Mouse (Mus musculus) neural tube, embryonic 14.5 days (tissue): Measurements from ENCODE around the gene Igfbp2. TPM values are rescaled to one million over a fixed set of nuclear protein-coding genes. Genes with fewer than 3 reads are reported as not detected.

Experiments
- ATAC-seq: fragments of 200-750 bp; cut with Nextera tagmentation; 2 replicates; pipeline ENCODE4 v1.8.0; 2017; ENCODE audit warnings: low read depth, mild to moderate bottlenecking, moderate TSS enrichment, moderate library complexity
- H3K27ac ChIP-seq: fragments of 300-500 bp; sonication (generic); 2 replicates; pipeline ENCODE4 v1.5.1; 2014; ENCODE audit warnings: low read depth, mild to moderate bottlenecking, control low read depth, low read length, moderate library complexity, mixed read lengths
- H3K27me3 ChIP-seq: fragments of 300-500 bp; sonication (generic); 2 replicates; pipeline ENCODE4 v1.6.1; 2014; ENCODE audit warnings: low read length; ENCODE audit not compliant: control insufficient read depth, insufficient read depth
- H3K36me3 ChIP-seq: fragments of 300-500 bp; sonication (generic); 2 replicates; pipeline ENCODE4 v1.6.1; 2014; ENCODE audit warnings: low read length, mixed read lengths; ENCODE audit not compliant: control insufficient read depth, insufficient read depth
- H3K4me1 ChIP-seq: fragments of 300-500 bp; sonication (generic); 2 replicates; pipeline ENCODE4 v1.6.1; 2014; ENCODE audit warnings: low read length; ENCODE audit not compliant: control insufficient read depth, insufficient read depth
- H3K4me2 ChIP-seq: fragments of 300-500 bp; sonication (generic); 2 replicates; pipeline ENCODE4 v1.6.1; 2014; ENCODE audit warnings: mild to moderate bottlenecking, low read depth, low read length, control low read depth
- H3K4me3 ChIP-seq: fragments of 300-500 bp; sonication (generic); 2 replicates; pipeline ENCODE4 v1.5.1; 2014; ENCODE audit warnings: low read depth, low read length, control low read depth, mixed read lengths
- H3K9ac ChIP-seq: fragments of 300-500 bp; sonication (generic); replicated peaks from 2 replicates; pipeline ENCODE4 v1.6.1; 2014; ENCODE audit warnings: low read depth, mild to moderate bottlenecking, control low read depth, low read length, mixed read lengths
- H3K9me3 ChIP-seq: fragments of 300-500 bp; sonication (generic); 2 replicates; pipeline ENCODE4 v1.6.1; 2016; ENCODE audit warnings: low read length; ENCODE audit not compliant: control insufficient read depth
- whole genome bisulfite sequencing: fragments of 180-500 bp; shearing (Covaris S2); extraction: QIAGEN DNeasy Blood & Tissue Kit; methylation state at CpG from one replicate; pipeline ENCODE4 v1.1.7; 2014; 5-methylcytosine and 5-hydroxymethylcytosine counted together
- polyA plus RNA-seq: library from polyadenylated mRNA; unstranded; fragments of >200 nt; fragmentation: Nextera tagmentation; extraction: Ambion mirVana; gene quantifications from 2 replicates; pipeline ENCODE4 v1.2.1, GENCODE M21; 2014

Gene Igfbp2
- polyA plus RNA-seq, 1 experiment from 2014 or later, result 163 TPM

DNA sequence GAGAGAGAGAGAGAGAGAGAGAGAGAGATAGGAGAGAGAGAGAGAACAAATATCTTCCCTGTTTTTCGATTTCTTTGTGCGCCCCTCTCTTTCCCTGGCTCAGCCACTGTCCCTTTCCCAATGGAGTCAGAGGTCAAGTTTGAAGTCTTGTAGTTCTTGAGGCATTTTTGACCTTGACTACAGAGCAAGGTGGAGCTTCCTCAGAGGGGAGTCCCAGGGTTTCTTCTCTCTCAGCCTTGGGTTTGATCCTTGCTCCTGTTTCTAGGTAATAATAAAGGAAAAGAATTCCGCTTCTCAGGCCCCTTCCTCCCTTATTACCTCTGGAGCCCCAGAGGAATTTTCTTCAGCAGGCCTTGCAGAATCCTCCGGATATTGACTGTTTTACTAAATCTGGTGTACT, 1.6 kb downstream of the Igfbp2 start:
- Histone ChIP-seq H3K27ac (peak overlapping the region; percentile 80; the same call in 1 of the 2 replicates), H3K4me1 (peaks cover 22% of the 10 kb centered on the region), H3K9ac (peak overlapping the region; percentile 79; the same call in 1 of the 2 replicates), H3K4me3 (peak overlapping the region; percentile 74), H3K27me3 (no peaks in the 10 kb centered on the region), H3K9me3 (no peaks in the 10 kb centered on the region), H3K36me3 (no peaks in the 10 kb centered on the region), H3K4me2 (peak overlapping the region; percentile 84)
- ATAC-seq, result no peak
- WGBS, result 4% methylated on average over 4 of the region's 4 CpGs

DNA sequence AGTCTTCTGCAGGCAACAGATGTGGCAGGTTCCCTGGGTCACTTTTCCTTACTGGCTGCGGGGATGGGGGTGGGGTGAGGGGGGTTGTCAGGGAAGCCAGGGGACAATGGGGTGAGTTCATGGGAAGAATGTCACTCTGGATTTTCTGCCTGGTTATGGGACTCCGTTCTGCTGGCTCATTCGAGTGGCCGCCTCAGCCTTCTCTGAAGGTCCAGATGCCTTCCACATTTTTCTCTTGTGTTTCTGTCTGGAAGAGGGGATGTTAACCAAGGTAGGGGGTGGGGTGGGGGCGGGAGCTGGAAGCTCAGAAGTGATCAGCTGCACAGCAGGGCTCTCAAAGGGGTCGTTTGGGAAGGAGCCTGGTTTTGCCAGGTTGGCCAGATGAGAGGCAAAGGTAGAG, 2.1 kb downstream of the Igfbp2 start:
- WGBS, result 2% methylated on average over 6 of the region's 6 CpGs
- H3K27ac ChIP-seq, result peak overlapping the region; percentile 80
- peak overlapping the region; percentile 84 for H3K4me2 ChIP-seq
- H3K27me3 ChIP-seq, result no peaks in the 10 kb centered on the region
- H3K9ac ChIP-seq, result peak overlapping the region; percentile 79; the same call in 1 of the 2 replicates
- no peak for ATAC-seq
- peak overlapping the region; percentile 74 for H3K4me3 ChIP-seq
- H3K9me3 ChIP-seq, result no peaks in the 10 kb centered on the region
- H3K36me3 ChIP-seq, result no peaks in the 10 kb centered on the region
- H3K4me1 ChIP-seq, result peaks cover 22% of the 10 kb centered on the region

DNA sequence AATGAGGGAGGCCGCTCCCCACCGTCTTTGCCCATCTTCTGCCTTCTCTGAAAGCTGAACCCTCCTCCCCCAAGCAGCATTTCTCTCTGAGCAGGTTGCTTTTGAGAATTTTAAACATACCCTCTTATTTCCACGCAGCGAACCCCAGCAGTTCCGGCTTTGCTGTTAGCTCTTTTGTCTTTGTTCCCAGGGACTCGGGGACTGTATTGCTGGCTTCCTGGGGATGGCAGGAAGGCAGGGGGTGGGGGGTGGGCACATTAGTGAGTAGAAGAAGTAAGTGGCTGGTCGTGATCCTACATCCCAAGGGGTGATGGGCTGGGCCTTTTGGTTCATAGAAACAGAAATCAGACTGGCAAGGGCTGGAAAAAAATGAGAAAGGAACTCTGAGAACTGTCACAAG, 2.6 kb downstream of the Igfbp2 start:
- H3K4me2 ChIP-seq, result peak overlapping the region; percentile 84
- peak overlapping the region; percentile 47 for H3K9ac ChIP-seq
- ATAC-seq, result no peak
- H3K9me3 ChIP-seq, result no peaks in the 10 kb centered on the region
- 2% methylated on average over 7 of the region's 7 CpGs for WGBS
- no peaks in the 10 kb centered on the region for H3K27me3 ChIP-seq
- no peaks in the 10 kb centered on the region for H3K36me3 ChIP-seq
- peak overlapping the region; percentile 74 for H3K4me3 ChIP-seq
- H3K4me1 ChIP-seq, result peaks cover 22% of the 10 kb centered on the region
- peak overlapping the region; percentile 80 for H3K27ac ChIP-seq

DNA sequence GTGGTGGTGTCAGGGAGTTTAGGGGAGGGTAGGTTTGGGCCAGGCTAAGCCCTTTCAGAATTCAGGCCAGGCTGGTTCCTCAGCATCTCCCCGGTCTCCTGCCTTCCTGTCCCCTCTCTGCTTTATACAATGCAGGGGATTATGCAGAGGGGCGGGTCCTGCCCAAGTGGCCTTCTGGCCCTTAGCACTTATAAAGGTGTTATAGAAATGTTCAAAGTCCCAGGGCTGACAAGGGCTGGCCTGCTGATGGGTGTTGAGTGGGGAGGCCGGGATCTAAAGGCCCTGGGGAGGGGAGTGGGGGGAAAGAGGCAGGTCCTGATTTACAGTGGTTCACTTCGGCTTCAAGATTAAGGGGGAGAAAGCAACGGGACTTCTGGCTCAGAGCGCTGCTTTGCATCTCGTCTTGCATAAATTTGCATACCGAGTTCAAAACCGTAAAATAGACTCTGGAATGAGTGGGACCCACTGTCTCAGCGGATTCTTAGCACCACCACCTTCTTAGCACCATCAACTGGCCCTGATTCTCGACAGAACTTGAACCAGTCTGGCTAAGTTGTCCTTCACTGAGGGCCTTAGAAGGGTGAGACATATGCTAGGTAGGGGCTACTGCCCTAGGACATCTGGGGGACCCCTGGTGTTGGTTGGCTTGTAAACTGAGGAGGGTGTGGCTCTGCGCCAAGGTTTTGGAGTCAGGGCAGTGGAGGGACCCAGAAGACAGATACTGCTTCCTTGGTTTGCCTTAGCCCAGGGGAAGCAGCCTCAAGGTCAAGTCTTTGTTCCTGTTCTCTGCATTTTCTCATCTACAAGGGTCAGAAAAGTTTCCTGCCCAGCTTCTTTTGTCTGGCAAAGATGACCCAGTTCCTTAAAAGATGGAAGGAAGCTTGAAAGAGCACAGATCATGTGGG, 3.4 kb downstream of the Igfbp2 start:
- Histone ChIP-seq H3K4me3 (peak overlapping the region; percentile 74), H3K4me1 (peaks cover 29% of the 10 kb centered on the region), H3K9ac (peak overlapping the region; percentile 47), H3K27ac (peak overlapping the region; percentile 80), H3K4me2 (peak overlapping the region; percentile 84), H3K27me3 (no peaks in the 10 kb centered on the region), H3K36me3 (no peaks in the 10 kb centered on the region), H3K9me3 (no peaks in the 10 kb centered on the region)
- ATAC-seq, result peak; percentile 10; the same call in 1 of the 2 replicates
- 10% methylated on average over 12 of the region's 12 CpGs for WGBS

DNA sequence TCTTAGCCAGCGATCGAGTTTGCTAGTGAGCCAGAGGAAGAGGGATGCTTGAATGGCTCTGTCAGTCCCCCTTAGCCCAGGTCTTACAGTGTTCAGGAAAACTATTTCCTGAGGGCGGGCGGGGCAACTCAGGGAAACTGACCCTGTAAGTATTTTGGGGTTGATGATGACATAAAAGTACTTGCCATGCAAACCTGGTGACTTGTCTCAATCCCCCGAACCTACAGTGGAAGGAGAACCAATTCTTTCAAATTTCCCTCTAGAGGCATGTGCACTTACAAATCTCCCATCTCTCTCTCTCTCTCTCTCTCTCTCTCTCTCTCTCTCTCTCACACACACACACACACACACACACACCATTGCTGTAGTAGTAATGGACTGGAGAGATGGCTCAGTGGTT, 4.5 kb downstream of the Igfbp2 start:
- Histone ChIP-seq H3K9ac (no peak overlapping the region), H3K27me3 (no peaks in the 10 kb centered on the region), H3K9me3 (no peaks in the 10 kb centered on the region), H3K27ac (no peak overlapping the region), H3K4me2 (no peak overlapping the region), H3K4me3 (no peak overlapping the region), H3K4me1 (peaks cover 33% of the 10 kb centered on the region), H3K36me3 (no peaks in the 10 kb centered on the region)
- WGBS, result 94% methylated on average over 5 of the region's 5 CpGs
- no peak for ATAC-seq

DNA sequence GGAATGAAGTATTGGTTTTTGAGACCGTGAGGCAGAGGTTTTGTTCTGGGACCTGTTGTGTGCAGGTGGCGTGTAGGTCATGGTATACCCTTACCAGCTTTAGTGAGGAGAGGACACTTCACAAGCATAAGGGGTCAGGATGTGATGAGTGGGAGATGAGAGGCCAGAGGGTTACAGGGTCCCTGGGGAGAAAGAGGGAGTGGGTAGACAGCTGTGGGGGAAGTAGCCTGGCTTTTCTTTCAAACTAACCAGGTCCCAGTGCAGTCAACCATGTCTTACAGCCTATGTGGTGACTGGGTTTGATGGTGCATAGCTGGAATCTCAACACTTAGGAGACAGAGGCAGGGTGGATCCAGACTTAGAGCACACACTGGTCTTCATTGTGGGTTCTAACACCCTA, 6.2 kb downstream of the Igfbp2 start:
- H3K4me3 ChIP-seq, result no peak overlapping the region
- no peak overlapping the region for H3K4me2 ChIP-seq
- no peak for ATAC-seq
- no peak overlapping the region for H3K9ac ChIP-seq
- WGBS, result 91% methylated on average over 2 of the region's 2 CpGs
- H3K4me1 ChIP-seq, result peaks cover 33% of the 10 kb centered on the region
- H3K27me3 ChIP-seq, result no peaks in the 10 kb centered on the region
- no peaks in the 10 kb centered on the region for H3K36me3 ChIP-seq
- H3K9me3 ChIP-seq, result no peaks in the 10 kb centered on the region
- no peak overlapping the region for H3K27ac ChIP-seq

DNA sequence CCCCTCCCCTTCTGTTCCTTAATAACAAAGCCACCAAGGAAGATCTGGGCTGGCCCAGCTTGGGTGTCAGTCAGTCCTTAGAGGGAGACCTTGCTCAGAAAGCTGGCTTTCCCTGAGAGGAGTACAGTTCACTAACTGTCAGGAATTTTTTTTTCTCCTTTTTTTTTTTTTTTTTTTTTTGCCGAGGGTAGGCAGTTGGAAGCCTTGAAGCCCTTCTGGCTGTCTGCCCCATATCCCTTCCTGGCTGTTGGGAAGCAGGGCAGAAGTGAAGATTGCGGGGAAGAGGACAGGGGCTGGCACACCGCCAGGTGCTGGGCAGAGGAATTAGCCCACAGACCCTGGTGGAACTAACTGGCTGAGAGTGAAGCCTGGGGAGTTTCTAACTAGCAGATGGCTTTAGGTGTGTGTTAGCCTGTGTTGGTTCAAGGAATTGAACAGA, 8.4 kb downstream of the Igfbp2 start:
- Histone ChIP-seq H3K27me3 (no peaks in the 10 kb centered on the region), H3K9ac (no peak overlapping the region), H3K36me3 (0 out of 2 replicates have a peak, but pooled peaks cover 5% of the 10 kb centered on the region), H3K4me3 (no peak overlapping the region), H3K4me1 (peaks cover 17% of the 10 kb centered on the region), H3K9me3 (no peaks in the 10 kb centered on the region), H3K27ac (no peak overlapping the region), H3K4me2 (no peak overlapping the region)
- peak; percentile 47; the same call in 1 of the 2 replicates for ATAC-seq
- WGBS, result 32% methylated on average over 3 of the region's 3 CpGs

DNA sequence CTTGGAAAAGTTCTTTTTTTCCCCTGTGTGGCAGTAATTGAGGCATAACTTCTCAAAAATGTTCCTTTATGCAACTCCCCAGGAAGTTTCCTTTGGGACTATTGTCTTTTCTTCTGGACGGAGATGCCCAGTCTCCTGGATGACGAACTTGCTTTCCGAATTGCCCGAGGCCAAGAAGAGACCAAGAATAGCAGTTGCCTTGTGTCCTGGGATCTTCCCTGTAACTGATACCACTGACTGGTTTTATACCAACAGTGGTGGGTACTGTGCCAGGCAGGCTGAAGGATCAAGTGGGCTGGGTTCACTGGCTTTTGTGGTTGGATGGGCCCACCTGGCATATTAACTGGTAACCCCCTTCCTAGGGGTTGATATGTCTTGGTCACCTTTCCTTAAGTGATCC, 9.3 kb downstream of the Igfbp2 start:
- no peak for ATAC-seq
- H3K27ac ChIP-seq, result no peak overlapping the region
- H3K4me1 ChIP-seq, result peaks cover 12% of the 10 kb centered on the region; the same call in 1 of the 2 replicates
- 68% methylated on average over 4 of the region's 4 CpGs for WGBS
- H3K36me3 ChIP-seq, result 0 out of 2 replicates have a peak, but pooled peaks cover 5% of the 10 kb centered on the region
- no peak overlapping the region for H3K4me2 ChIP-seq
- no peak overlapping the region for H3K9ac ChIP-seq
- no peak overlapping the region for H3K4me3 ChIP-seq
- H3K27me3 ChIP-seq, result no peaks in the 10 kb centered on the region
- H3K9me3 ChIP-seq, result no peaks in the 10 kb centered on the region

DNA sequence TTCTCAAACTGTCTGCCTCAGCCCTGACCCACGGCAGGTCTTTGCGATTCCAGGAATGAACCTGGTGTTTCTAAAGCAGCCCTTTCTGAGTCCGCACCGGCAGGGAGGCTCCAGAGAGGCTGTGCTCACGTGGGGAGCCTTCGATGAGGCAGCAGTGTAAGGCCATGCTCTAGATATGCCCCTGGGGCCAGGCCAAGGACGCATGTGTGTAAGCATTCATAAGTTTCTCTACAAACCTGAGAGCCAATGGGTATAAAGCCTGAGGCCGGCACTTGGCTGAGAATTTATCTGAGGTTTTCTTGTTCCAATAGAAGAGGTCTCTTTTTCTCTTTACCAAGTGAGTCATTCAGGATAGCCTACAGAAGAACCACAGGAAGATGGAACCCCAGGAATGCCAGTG, 15.1 kb downstream of the Igfbp2 start:
- H3K27ac ChIP-seq, result no peak overlapping the region
- 0 out of 2 replicates have a peak, but pooled peaks cover 5% of the 10 kb centered on the region for H3K36me3 ChIP-seq
- H3K9ac ChIP-seq, result no peak overlapping the region
- H3K4me2 ChIP-seq, result no peak overlapping the region
- no peaks in the 10 kb centered on the region for H3K9me3 ChIP-seq
- 80% methylated on average over 8 of the region's 8 CpGs for WGBS
- H3K4me1 ChIP-seq, result no peaks in the 10 kb centered on the region
- no peak for ATAC-seq
- no peaks in the 10 kb centered on the region for H3K27me3 ChIP-seq
- no peak overlapping the region for H3K4me3 ChIP-seq
